Mouse (Mus musculus): ENCODE measurements around the gene Ptpn1. TPM values are rescaled to one million over a fixed set of nuclear protein-coding genes. Genes with fewer than 3 reads are reported as not detected.

The Ptpn1 gene
- polyA plus RNA-seq, 1 experiment: 1.9 TPM

DNA sequence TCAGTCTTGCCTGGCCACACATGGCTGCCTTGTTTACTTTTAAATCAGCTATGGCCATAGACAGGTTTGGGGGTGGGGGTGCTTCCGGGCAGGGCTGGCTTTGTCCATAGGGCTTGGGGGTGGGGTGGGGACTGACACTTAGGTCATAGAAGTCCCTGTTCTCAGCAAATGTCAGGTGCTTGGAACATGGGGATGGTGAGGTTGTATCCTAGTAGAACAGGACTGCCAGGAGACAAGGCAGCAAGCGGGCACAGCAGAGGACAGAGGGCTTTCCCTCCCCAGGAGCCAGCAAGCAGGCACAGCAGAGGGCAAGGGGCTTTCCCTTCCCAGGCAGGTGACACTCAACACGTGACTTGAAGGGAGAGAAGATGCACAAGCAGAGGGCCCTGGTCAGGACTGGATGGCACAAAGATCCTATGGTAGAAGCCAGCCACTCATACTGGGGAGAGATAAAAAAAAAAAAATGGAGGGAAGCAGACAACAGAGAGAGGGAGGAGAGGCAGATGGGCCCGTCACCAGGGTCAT lies 3.8 kb upstream of the Ptpn1 start:
- TF ChIP-seq GATA1 (IDR thresholded peaks at IDR 0.05; ENCODE audit: low read length) (no peak), TAL1 (IDR thresholded peaks at IDR 0.05; ENCODE audit: low read length) (no peak)
- no peaks in the 10 kb centered on the region for H3K36me3 ChIP-seq (ENCODE audit: control insufficient read depth)
- no peaks in the 10 kb centered on the region for H3K27me3 ChIP-seq (ENCODE audit: control insufficient read depth)
- no peak overlapping the region for H3K4me3 ChIP-seq (replicated peaks)
- H3K9me3 ChIP-seq (ENCODE audit: control insufficient read depth, low read length): no peaks in the 10 kb centered on the region
- peaks cover 38% of the 10 kb centered on the region for H3K4me1 ChIP-seq (ENCODE audit: control insufficient read depth)

- Histone ChIP-seq H3K36me3 (ENCODE audit: control insufficient read depth) (no peaks in the 10 kb centered on the region), H3K27me3 (ENCODE audit: control insufficient read depth) (no peaks in the 10 kb centered on the region), H3K4me3 (replicated peaks) (no peak overlapping the region), H3K4me1 (ENCODE audit: control insufficient read depth) (peaks cover 47% of the 10 kb centered on the region), H3K9me3 (ENCODE audit: control insufficient read depth, low read length) (no peaks in the 10 kb centered on the region)
- no peak for TF ChIP-seq GATA1 (IDR thresholded peaks at IDR 0.05; ENCODE audit: low read length)
- no peak for TF ChIP-seq TAL1 (IDR thresholded peaks at IDR 0.05; ENCODE audit: low read length)
Observed at GRCm38 (mm10) chr2:167928972-167929371, 2.9 kb upstream of the Ptpn1 start.

DNA sequence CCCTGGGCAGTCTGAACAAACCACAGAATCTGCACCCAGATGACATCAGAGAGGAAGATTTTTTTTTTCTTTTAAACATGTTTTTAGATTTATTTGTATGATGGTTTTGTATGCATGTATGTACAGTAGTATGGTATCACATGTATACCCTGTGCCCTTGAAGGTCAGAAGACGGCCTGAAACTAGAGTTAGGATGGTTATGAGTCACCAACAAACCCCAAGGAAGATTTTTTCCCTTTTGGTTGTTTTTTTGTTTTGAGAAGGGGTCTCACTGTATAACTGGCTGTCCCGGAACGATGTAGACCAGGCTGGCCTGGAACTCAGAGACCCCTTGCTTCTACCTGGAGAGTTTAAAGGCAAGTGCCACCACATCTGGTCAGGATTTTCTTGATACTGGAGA lies 882 bp upstream of the Ptpn1 start:
- H3K4me1 ChIP-seq (ENCODE audit: control insufficient read depth): peaks cover 43% of the 10 kb centered on the region
- TF ChIP-seq TAL1 (IDR thresholded peaks at IDR 0.05; ENCODE audit: low read length) (no peak), GATA1 (IDR thresholded peaks at IDR 0.05; ENCODE audit: low read length) (no peak)
- no peaks in the 10 kb centered on the region for H3K27me3 ChIP-seq (ENCODE audit: control insufficient read depth)
- H3K4me3 ChIP-seq (replicated peaks): peak overlapping the region; percentile 77
- no peaks in the 10 kb centered on the region for H3K36me3 ChIP-seq (ENCODE audit: control insufficient read depth)
- no peaks in the 10 kb centered on the region for H3K9me3 ChIP-seq (ENCODE audit: control insufficient read depth, low read length)

DNA sequence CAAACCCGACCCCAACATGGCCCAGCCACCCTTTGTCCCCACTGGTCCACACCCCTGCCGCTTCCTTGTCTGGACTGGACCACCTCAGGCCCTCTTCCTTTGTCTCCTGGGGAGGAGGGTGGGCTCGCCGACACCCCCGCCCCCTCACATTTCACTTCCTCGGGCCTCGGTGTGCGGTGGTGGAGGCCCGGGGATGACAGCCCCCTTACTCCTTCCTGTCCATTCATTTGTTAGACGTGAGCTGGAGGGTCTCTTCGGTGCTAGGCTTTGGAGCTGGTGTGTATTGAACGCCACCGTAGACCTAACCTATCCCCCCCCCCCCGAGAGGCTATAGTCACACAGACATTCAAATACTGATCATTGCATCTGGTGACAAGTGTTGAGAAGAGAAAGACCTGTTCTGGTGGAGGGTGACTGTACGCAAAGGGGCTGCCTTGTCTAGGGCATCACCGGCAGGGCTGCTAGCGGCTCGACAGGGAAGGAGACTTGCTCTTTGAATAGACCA lies 922 bp downstream of the Ptpn1 start:
- no peaks in the 10 kb centered on the region for H3K27me3 ChIP-seq (ENCODE audit: control insufficient read depth)
- H3K4me1 ChIP-seq (ENCODE audit: control insufficient read depth): peaks cover 48% of the 10 kb centered on the region
- no peaks in the 10 kb centered on the region for H3K9me3 ChIP-seq (ENCODE audit: control insufficient read depth, low read length)
- H3K36me3 ChIP-seq (ENCODE audit: control insufficient read depth): peaks cover 6% of the 10 kb centered on the region
- H3K4me3 ChIP-seq (replicated peaks): peak overlapping the region; percentile 77
- no peak for TF ChIP-seq GATA1 (IDR thresholded peaks at IDR 0.05; ENCODE audit: low read length)
- no peak for TF ChIP-seq TAL1 (IDR thresholded peaks at IDR 0.05; ENCODE audit: low read length)

GRCm38 (mm10) chr2:167933397-167933796 lies 1.5 kb downstream of the Ptpn1 start:
- TF ChIP-seq TAL1 (IDR thresholded peaks at IDR 0.05; ENCODE audit: low read length): no peak
- no peak for TF ChIP-seq GATA1 (IDR thresholded peaks at IDR 0.05; ENCODE audit: low read length)
- Histone ChIP-seq H3K4me3 (replicated peaks) (peak overlapping the region; percentile 77), H3K9me3 (ENCODE audit: control insufficient read depth, low read length) (no peaks in the 10 kb centered on the region), H3K4me1 (ENCODE audit: control insufficient read depth) (peaks cover 48% of the 10 kb centered on the region), H3K27me3 (ENCODE audit: control insufficient read depth) (no peaks in the 10 kb centered on the region), H3K36me3 (ENCODE audit: control insufficient read depth) (peaks cover 6% of the 10 kb centered on the region)

DNA sequence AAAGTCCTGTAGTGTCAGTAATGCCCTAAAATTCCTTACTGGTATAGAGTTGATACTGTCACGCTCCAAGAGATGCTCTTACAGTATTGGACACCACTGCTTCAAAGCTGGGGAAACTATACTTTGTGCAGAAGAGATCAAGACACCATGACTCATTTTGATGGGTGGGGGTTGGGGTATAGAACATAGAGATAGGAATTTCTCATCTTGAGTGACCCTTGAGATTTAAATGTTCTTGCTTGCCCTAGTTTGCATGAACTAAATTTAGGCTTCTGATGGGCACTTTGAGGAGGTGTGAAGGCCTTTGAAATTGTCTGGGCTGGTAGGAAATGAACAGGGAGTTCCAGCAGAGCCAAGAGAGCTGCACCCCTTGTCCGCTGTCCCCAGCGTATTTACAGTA lies 4.1 kb downstream of the Ptpn1 start:
- H3K9me3 ChIP-seq (ENCODE audit: control insufficient read depth, low read length): no peaks in the 10 kb centered on the region
- peaks cover 11% of the 10 kb centered on the region for H3K36me3 ChIP-seq (ENCODE audit: control insufficient read depth)
- peaks cover 40% of the 10 kb centered on the region for H3K4me1 ChIP-seq (ENCODE audit: control insufficient read depth)
- TF ChIP-seq GATA1 (IDR thresholded peaks at IDR 0.05; ENCODE audit: low read length) (no peak), TAL1 (IDR thresholded peaks at IDR 0.05; ENCODE audit: low read length) (no peak)
- H3K4me3 ChIP-seq (replicated peaks): no peak overlapping the region
- H3K27me3 ChIP-seq (ENCODE audit: control insufficient read depth): no peaks in the 10 kb centered on the region

- H3K4me3 ChIP-seq (replicated peaks): no peak overlapping the region
- no peaks in the 10 kb centered on the region for H3K9me3 ChIP-seq (ENCODE audit: control insufficient read depth, low read length)
- H3K36me3 ChIP-seq (ENCODE audit: control insufficient read depth): peaks cover 11% of the 10 kb centered on the region
- no peaks in the 10 kb centered on the region for H3K27me3 ChIP-seq (ENCODE audit: control insufficient read depth)
- TF ChIP-seq TAL1 (IDR thresholded peaks at IDR 0.05; ENCODE audit: low read length) (no peak), GATA1 (IDR thresholded peaks at IDR 0.05; ENCODE audit: low read length) (no peak)
- peaks cover 43% of the 10 kb centered on the region for H3K4me1 ChIP-seq (ENCODE audit: control insufficient read depth)
Observed at GRCm38 (mm10) chr2:167938786-167939185, 6.9 kb downstream of the Ptpn1 start.

GRCm38 (mm10) chr2:167939204-167939603 lies 7.3 kb downstream of the Ptpn1 start:
- Histone ChIP-seq H3K27me3 (ENCODE audit: control insufficient read depth) (no peaks in the 10 kb centered on the region), H3K4me1 (ENCODE audit: control insufficient read depth) (peaks cover 39% of the 10 kb centered on the region), H3K4me3 (replicated peaks) (no peak overlapping the region), H3K36me3 (ENCODE audit: control insufficient read depth) (peaks cover 11% of the 10 kb centered on the region), H3K9me3 (ENCODE audit: control insufficient read depth, low read length) (no peaks in the 10 kb centered on the region)
- no peak for TF ChIP-seq TAL1 (IDR thresholded peaks at IDR 0.05; ENCODE audit: low read length)

DNA sequence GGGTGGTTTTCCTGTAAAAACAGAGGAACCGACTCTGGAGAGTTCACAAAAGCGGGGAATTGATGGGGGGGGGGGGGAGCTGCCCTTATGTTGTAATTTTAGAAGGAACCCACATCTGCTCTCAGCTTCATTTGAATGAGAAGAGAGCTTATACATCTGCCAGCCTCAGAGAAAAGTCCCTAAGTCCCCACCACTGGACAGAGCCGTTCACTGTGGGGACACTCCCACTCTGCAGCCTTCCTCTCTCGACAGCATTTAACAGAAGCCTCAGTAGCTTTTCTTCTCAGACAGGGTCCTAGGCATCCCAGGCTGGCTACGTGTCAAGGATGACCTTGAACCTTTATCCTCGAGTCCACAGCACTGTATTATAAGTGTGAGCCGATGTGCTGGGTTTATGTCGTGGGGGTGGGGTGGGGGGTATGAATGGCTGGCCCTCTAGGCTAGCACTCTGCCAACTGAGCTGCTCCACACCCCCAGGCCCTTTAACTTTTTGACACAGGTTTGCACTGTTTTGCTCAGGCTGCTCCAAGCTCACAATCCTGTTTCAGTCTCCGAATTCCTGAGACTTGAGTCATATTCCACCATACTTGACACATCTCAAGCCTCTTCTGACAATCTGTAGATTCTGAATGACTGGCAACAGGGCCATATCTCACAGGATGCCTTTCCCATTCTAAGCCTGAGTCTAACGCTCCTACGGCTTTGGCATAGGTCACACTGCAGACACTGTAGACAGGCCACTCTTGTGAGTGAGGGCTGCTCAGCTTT lies 8.0 kb downstream of the Ptpn1 start:
- no peaks in the 10 kb centered on the region for H3K27me3 ChIP-seq (ENCODE audit: control insufficient read depth)
- TF ChIP-seq GATA1 (IDR thresholded peaks at IDR 0.05; ENCODE audit: low read length) (no peak), TAL1 (IDR thresholded peaks at IDR 0.05; ENCODE audit: low read length) (no peak)
- H3K36me3 ChIP-seq (ENCODE audit: control insufficient read depth): peaks cover 11% of the 10 kb centered on the region
- H3K4me3 ChIP-seq (replicated peaks): no peak overlapping the region
- peaks cover 39% of the 10 kb centered on the region for H3K4me1 ChIP-seq (ENCODE audit: control insufficient read depth)
- H3K9me3 ChIP-seq (ENCODE audit: control insufficient read depth, low read length): no peaks in the 10 kb centered on the region
